Mouse (Mus musculus) G1E (cell line): Measurements from ENCODE around the gene Aldh3a2. TPM values are rescaled to one million over a fixed set of nuclear protein-coding genes. Genes with fewer than 3 reads are reported as not detected.

ENCODE experiments used
- ATAC-seq: 2 replicates; pipeline ENCODE4 v1.8.0; 2016; ENCODE audit warnings: mild to moderate bottlenecking; ENCODE audit not compliant: insufficient number of reproducible peaks, poor library complexity, low FRiP score, severe bottlenecking; ENCODE audit errors: extremely low read depth
- DNase-seq: peaks from one replicate; pipeline ENCODE4 v3.0.0; 2012; ENCODE audit warnings: low spot score
- H3K27me3 ChIP-seq: 2 replicates; pipeline ENCODE4 v1.6.1; 2012; ENCODE audit warnings: mild to moderate bottlenecking, low read length, inconsistent platforms; ENCODE audit not compliant: insufficient read depth
- H3K36me3 ChIP-seq: replicated peaks from 2 replicates; pipeline ENCODE3; 2012; ENCODE audit warnings: mild to moderate bottlenecking, inconsistent platforms
- H3K4me1 ChIP-seq: 2 replicates; pipeline ENCODE4 v1.6.1; 2012; ENCODE audit warnings: low read depth, low read length, inconsistent platforms, mixed read lengths; ENCODE audit not compliant: insufficient read depth
- H3K4me3 ChIP-seq: 2 replicates; pipeline ENCODE4 v1.5.1; 2012; ENCODE audit warnings: low read depth, mild to moderate bottlenecking, inconsistent platforms, low read length, moderate library complexity, mixed read lengths
- H3K9me3 ChIP-seq: replicated peaks from 2 replicates; pipeline ENCODE4 v1.6.1; 2012; ENCODE audit warnings: inconsistent platforms
- CTCF ChIP-seq: IDR thresholded peaks from 2 replicates; pipeline ENCODE4 v1.5.1; 2012; ENCODE audit warnings: low read depth, low read length, inconsistent platforms, mixed read lengths
- GATA1 ChIP-seq: IDR thresholded peaks from 2 replicates; pipeline ENCODE4 v1.6.1; 2012; ENCODE audit warnings: borderline replicate concordance, low read length, inconsistent platforms, mixed read lengths
- GATA2 ChIP-seq: IDR thresholded peaks from 2 replicates; pipeline ENCODE4 v1.6.1; 2012; ENCODE audit warnings: low read depth, low read length, inconsistent platforms, borderline replicate concordance
- POLR2AphosphoS5 ChIP-seq: IDR thresholded peaks from 2 replicates; pipeline ENCODE4 v1.6.1; 2012; ENCODE audit warnings: low read depth, low read length, inconsistent platforms; ENCODE audit not compliant: insufficient replicate concordance
- TAL1 ChIP-seq: conservative IDR thresholded peaks from 2 replicates; pipeline ENCODE4 v1.6.1; 2012; ENCODE audit warnings: low read depth, low read length, inconsistent platforms, mixed read lengths
- polyA plus RNA-seq: library from polyadenylated mRNA; stranded (reverse); fragments of >175 nt; gene quantifications from 2 replicates; pipeline ENCODE4 v1.2.3, GENCODE M21; 2012
- total RNA-seq, 2 experiments: library from RNA; stranded (forward) in 1 of 2; stranded (reverse) in 1 of 2; fragments of 200-1000 nt in 1 of 2; fragments of >200 nt in 1 of 2; fragmentation: Nextera tagmentation in 1 of 2; gene quantifications; 2 replicates each; pipeline ENCODE4 v1.2.3; 2014 to 2017

Aldh3a2 gene
- total and polyA plus RNA-seq, 3 experiments: 3.7 to 27.0 (median 26.0) TPM

DNA sequence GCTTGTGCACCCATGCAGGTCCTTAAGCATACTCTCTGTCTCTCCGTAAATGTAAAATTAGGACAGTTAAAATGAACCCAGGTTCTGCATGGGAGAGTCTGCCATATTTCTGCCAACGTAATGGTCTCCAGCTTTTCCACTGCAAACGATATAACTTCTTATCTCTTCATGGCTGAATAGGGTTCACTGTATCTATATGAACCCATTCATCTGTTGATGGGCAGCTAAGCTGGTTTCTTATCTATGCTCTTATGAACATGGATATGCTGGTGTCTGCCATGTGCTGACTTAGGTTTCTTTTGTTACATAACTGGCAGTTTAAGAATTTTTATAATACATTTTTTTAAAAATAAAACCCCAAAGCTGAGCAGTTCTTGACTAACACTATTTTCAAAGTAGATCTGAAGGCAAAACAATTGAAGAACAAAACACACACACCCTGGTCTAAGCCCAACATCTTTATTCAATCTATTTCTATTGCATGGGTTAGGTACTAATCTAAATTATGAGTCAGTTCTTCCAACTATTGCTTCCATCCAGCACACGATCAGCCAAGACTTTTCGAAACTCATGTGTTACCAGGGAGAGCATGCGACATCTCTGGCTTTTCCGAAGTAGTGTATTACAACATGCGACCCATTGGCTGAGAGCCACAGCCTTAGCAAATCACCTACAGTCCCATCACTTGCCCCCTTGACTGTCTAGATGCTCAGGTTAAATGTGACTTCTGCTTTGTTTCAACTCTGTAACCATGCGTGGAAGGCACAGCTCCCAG lies 44.1 kb downstream of the Aldh3a2 start:
- Histone ChIP-seq H3K27me3 (peaks cover 11% of the 10 kb centered on the region), H3K9me3 (no peaks in the 10 kb centered on the region), H3K4me3 (no peak overlapping the region), H3K4me1 (no peaks in the 10 kb centered on the region), H3K36me3 (no peaks in the 10 kb centered on the region)
- ATAC-seq: no peak
- DNase-seq: no peak
- TF ChIP-seq TAL1: no peak
- no peak for TF ChIP-seq CTCF
- no peak for TF ChIP-seq GATA2
- no peak for TF ChIP-seq POLR2AphosphoS5
- TF ChIP-seq GATA1: no peak

DNA sequence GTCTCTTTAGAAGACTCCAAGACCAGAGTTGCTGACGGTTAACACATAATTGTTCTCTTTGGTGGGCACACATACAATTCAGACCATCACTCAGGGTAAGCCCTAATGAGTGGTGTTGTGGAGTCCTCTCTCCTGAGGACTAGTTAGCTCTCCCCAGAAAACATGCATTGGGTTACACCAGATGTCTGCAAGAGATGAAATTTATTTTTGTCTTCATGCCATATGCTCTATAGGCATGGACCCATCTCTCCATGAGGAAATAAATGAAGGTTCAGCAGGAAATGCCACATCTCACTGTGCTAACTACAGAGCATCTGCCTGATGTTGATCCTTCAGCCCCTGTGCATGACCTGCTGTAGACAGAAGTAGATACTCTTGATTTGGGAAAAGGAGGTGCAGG lies 45.3 kb downstream of the Aldh3a2 start:
- DNase-seq (no peak), ATAC-seq (no peak)
- Histone ChIP-seq H3K4me3 (no peak overlapping the region), H3K9me3 (no peaks in the 10 kb centered on the region), H3K36me3 (no peaks in the 10 kb centered on the region), H3K27me3 (peaks cover 10% of the 10 kb centered on the region), H3K4me1 (no peaks in the 10 kb centered on the region)
- TF ChIP-seq GATA2 (no peak), CTCF (no peak), POLR2AphosphoS5 (no peak), GATA1 (no peak), TAL1 (no peak)

DNA sequence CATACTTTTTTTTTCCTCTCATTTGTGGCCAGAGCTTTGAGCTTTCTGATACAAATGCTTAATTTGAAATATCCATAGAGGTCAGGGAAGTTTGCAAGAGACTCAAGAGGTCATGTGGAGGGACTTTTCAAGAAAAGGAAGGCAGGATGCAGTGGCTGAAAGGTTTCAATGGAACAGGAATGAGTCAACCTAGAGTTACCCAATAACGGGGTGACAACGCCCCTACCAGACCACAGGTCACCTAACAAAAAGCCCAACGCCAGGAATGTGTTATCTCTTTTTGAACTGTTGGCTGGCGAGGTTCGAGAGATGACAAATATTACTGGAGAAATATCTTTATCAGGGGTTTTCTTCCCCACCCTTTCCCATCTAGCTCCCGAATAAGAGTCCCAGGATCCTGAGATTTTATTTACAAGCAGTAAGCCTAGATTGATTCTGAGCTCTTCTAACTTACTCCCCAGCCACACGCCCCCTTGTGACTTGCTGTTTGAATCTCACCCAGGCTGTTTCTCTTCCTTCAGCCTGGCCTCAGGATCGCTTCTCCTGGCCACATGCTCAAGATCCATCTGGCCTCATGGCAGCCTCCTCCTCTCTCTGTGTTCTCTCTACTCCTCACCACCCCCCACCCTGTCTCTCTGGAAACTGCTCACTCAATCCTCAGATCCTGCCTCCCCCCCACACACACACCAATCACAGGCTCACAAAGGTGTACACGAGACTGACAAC lies 46.9 kb downstream of the Aldh3a2 start:
- Histone ChIP-seq H3K36me3 (no peaks in the 10 kb centered on the region), H3K4me1 (no peaks in the 10 kb centered on the region), H3K4me3 (no peak overlapping the region), H3K9me3 (no peaks in the 10 kb centered on the region), H3K27me3 (peaks cover 7% of the 10 kb centered on the region)
- TF ChIP-seq POLR2AphosphoS5 (no peak), GATA1 (no peak), GATA2 (no peak), TAL1 (no peak), CTCF (no peak)
- ATAC-seq (no peak), DNase-seq (no peak)

DNA sequence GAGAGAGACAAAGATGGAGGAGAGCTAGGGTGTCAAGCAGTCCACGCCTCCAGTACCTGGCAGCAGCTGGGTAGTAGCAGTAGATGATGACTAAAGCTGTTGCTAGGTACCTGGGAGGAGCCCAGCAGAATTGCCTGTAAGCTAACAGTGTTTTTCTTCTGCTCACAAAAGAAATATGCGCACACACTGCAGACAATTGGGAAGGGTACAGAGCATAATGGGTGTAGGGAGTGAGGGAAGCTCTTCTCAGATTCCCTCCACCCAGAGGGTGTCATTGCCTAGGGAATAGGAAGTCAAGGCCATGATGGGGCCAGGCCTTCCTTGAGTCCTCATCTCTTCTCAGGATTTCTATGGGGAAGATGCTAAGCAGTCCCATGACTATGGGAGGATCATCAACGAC lies 51.3 kb downstream of the Aldh3a2 start:
- Histone ChIP-seq H3K4me1 (no peaks in the 10 kb centered on the region), H3K9me3 (no peaks in the 10 kb centered on the region), H3K27me3 (peaks cover 12% of the 10 kb centered on the region; the same call in 1 of the 2 replicates), H3K4me3 (no peak overlapping the region), H3K36me3 (no peaks in the 10 kb centered on the region)
- no peak for TF ChIP-seq CTCF
- TF ChIP-seq GATA2: no peak
- TF ChIP-seq POLR2AphosphoS5: no peak
- no peak for TF ChIP-seq GATA1
- no peak for TF ChIP-seq TAL1
- DNase-seq (no peak), ATAC-seq (no peak)

DNA sequence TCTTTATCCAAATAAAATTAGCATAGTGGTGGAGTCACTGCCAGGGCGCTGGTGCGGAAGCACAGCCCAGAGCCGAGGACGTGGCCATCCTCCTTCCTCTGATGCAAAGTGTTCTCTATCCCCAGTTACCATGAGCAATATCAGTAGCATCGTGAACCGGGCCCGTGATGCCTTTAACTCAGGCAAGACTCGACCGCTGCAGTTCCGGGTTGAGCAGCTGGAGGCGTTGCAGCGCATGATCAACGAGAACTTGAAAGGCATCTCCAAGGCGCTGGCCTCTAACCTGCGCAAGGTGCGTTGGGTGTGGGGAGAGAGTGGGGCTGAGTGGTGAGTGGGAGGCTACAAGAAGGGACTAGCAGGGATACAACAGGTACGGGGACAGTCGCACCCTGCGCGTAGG lies 55.2 kb downstream of the Aldh3a2 start:
- DNase-seq (no peak), ATAC-seq (no peak)
- TF ChIP-seq GATA1 (no peak), GATA2 (no peak), TAL1 (no peak), CTCF (no peak), POLR2AphosphoS5 (no peak)
- H3K9me3 ChIP-seq: no peaks in the 10 kb centered on the region
- no peaks in the 10 kb centered on the region for H3K36me3 ChIP-seq
- peaks cover 12% of the 10 kb centered on the region; the same call in 1 of the 2 replicates for H3K27me3 ChIP-seq
- no peak overlapping the region for H3K4me3 ChIP-seq
- no peaks in the 10 kb centered on the region for H3K4me1 ChIP-seq

DNA sequence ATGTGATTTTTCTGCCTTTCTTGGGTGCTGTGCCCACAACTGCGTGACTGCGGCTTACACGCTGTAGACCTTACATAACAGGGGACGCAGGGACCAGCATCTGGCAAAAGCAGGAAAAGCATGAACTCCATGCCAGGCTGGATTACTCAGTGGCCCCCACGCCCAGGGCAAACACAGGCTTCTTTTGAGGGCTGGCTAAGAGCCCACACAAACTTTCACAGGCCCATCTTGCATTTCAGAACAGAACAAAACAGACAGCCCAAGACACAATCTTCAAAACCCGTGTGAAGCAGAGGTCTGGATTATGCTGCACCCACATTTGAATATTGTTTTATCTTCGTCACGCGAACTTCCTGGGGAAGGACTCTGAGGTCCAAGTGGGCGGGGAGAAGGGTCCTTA lies 58.9 kb downstream of the Aldh3a2 start:
- no peaks in the 10 kb centered on the region for H3K36me3 ChIP-seq
- H3K4me1 ChIP-seq: no peaks in the 10 kb centered on the region
- no peaks in the 10 kb centered on the region for H3K9me3 ChIP-seq
- no peak overlapping the region for H3K4me3 ChIP-seq
- ATAC-seq (no peak), DNase-seq (no peak)
- TF ChIP-seq CTCF: no peak
- TF ChIP-seq GATA1: no peak
- peaks cover 12% of the 10 kb centered on the region; the same call in 1 of the 2 replicates for H3K27me3 ChIP-seq
